Mouse (Mus musculus): ENCODE results near the gene Cd1d1. TPM values are rescaled to one million over a fixed set of nuclear protein-coding genes. Genes with fewer than 3 reads are reported as not detected.
"Not testable (repeated sequence)": the region's sequence is repeated elsewhere in the genome, so short reads cannot be mapped to it uniquely, and the experiment has no call there.

Cd1d1 gene
- polyA plus RNA-seq, 1 experiment from 2014 or later: 14.5 TPM

GRCm38 (mm10) chr3:87015931-87016330 is 16.7 kb upstream of the Cd1d1 start:
- 59% methylated on average over 4 of the region's 4 CpGs for WGBS
- ATAC-seq (replicated peaks; ENCODE audit: low FRiP score) (no peak), DNase-seq (ENCODE audit: low spot score) (no peak)
- no peak overlapping the region for H3K4me3 ChIP-seq (ENCODE audit: low read depth, low read length)
- H3K27ac ChIP-seq (ENCODE audit: low read depth, low read length): no peak overlapping the region
- no peaks in the 10 kb centered on the region for H3K9me3 ChIP-seq (ENCODE audit: control insufficient read depth, low read length)
- H3K4me1 ChIP-seq (replicated peaks; ENCODE audit: control insufficient read depth, insufficient read depth, low read length): no peaks in the 10 kb centered on the region
- no peaks in the 10 kb centered on the region for H3K36me3 ChIP-seq (ENCODE audit: control insufficient read depth, insufficient read depth, low read length)
- no peak overlapping the region for H3K9ac ChIP-seq (ENCODE audit: low read depth, low read length)
- no peaks in the 10 kb centered on the region for H3K27me3 ChIP-seq (replicated peaks; ENCODE audit: control insufficient read depth, insufficient read depth, low read length)
- H3K4me2 ChIP-seq: no peak overlapping the region

- 81% methylated on average over 3 of the region's 3 CpGs for WGBS
These were observed 13.2 kb upstream of the Cd1d1 start for GRCm38 (mm10) chr3:87012406-87012805.

DNA sequence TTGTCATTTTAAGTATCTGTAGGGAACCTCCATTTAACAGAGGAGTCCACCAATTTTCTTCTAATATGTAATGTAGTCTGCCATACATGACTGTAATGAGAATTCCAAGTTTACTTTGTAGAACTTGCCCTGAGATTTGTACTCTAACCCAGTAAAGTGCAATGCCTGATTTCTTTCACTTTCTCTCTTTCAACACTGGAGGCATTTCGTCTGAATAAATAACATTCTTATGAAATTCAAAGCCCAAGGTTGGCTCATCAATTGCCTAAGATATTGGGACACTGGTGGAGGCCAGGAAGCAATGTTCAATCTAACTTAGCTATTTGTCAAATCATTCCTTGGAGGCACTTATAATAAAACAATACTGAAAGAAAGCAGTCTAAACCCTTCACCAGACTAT is 9.0 kb upstream of the Cd1d1 start:
- H3K27me3 ChIP-seq (replicated peaks; ENCODE audit: control insufficient read depth, insufficient read depth, low read length); H3K9me3 ChIP-seq (ENCODE audit: control insufficient read depth, low read length); H3K4me3 ChIP-seq (ENCODE audit: low read depth, low read length); ATAC-seq (replicated peaks; ENCODE audit: low FRiP score); H3K4me2 ChIP-seq; H3K27ac ChIP-seq (ENCODE audit: low read depth, low read length); DNase-seq (ENCODE audit: low spot score); H3K4me1 ChIP-seq (replicated peaks; ENCODE audit: control insufficient read depth, insufficient read depth, low read length); H3K36me3 ChIP-seq (ENCODE audit: control insufficient read depth, insufficient read depth, low read length); H3K9ac ChIP-seq (ENCODE audit: low read depth, low read length): not testable (repeated sequence)
- WGBS: 68% methylated on average over 1 of the region's 1 CpGs

More at GRCm38 (mm10) chr3:87012406-87012805, 13.2 kb upstream of the Cd1d1 start:
- not testable (repeated sequence) for H3K36me3 ChIP-seq (ENCODE audit: control insufficient read depth, insufficient read depth, low read length); DNase-seq (ENCODE audit: low spot score); H3K4me1 ChIP-seq (replicated peaks; ENCODE audit: control insufficient read depth, insufficient read depth, low read length); H3K4me2 ChIP-seq; H3K4me3 ChIP-seq (ENCODE audit: low read depth, low read length); H3K27ac ChIP-seq (ENCODE audit: low read depth, low read length); H3K27me3 ChIP-seq (replicated peaks; ENCODE audit: control insufficient read depth, insufficient read depth, low read length); H3K9me3 ChIP-seq (ENCODE audit: control insufficient read depth, low read length); ATAC-seq (replicated peaks; ENCODE audit: low FRiP score); H3K9ac ChIP-seq (ENCODE audit: low read depth, low read length)

DNA sequence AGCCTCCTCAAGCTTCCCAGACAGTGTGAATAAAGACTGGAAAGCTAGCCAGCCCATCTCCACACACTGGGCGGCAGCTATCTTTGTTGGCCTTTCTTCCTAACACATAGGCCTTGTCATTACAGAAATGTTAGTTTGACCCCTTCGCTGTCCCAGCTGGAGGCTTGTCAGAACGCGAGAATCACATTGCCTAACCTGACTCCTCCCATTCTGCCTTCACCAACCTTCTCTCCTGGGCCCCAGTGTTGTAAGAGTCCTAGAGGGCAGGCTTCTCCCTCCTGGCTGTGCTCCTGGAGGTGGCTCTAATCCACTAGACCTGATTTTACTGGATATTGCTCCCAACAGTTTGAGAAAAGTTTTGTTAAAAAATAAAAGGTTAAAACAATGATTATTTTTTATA is 1.4 kb upstream of the Cd1d1 start:
- DNase-seq (ENCODE audit: low spot score) (no peak), ATAC-seq (replicated peaks; ENCODE audit: low FRiP score) (no peak)
- Histone ChIP-seq H3K9ac (ENCODE audit: low read depth, low read length) (no peak overlapping the region), H3K27me3 (replicated peaks; ENCODE audit: control insufficient read depth, insufficient read depth, low read length) (no peaks in the 10 kb centered on the region), H3K4me2 (no peak overlapping the region), H3K4me1 (replicated peaks; ENCODE audit: control insufficient read depth, insufficient read depth, low read length) (no peaks in the 10 kb centered on the region), H3K36me3 (ENCODE audit: control insufficient read depth, insufficient read depth, low read length) (no peaks in the 10 kb centered on the region), H3K9me3 (ENCODE audit: control insufficient read depth, low read length) (no peaks in the 10 kb centered on the region), H3K4me3 (ENCODE audit: low read depth, low read length) (no peak overlapping the region), H3K27ac (ENCODE audit: low read depth, low read length) (no peak overlapping the region)
- WGBS: 30% methylated on average over 4 of the region's 4 CpGs

- no peak overlapping the region for H3K4me3 ChIP-seq (ENCODE audit: low read depth, low read length)
- H3K27ac ChIP-seq (ENCODE audit: low read depth, low read length): no peak overlapping the region
- no peaks in the 10 kb centered on the region for H3K9me3 ChIP-seq (ENCODE audit: control insufficient read depth, low read length)
- H3K4me2 ChIP-seq: peak overlapping the region; percentile 81
- ATAC-seq (replicated peaks; ENCODE audit: low FRiP score): no peak
- no peaks in the 10 kb centered on the region for H3K36me3 ChIP-seq (ENCODE audit: control insufficient read depth, insufficient read depth, low read length)
- H3K27me3 ChIP-seq (replicated peaks; ENCODE audit: control insufficient read depth, insufficient read depth, low read length): no peaks in the 10 kb centered on the region
- H3K4me1 ChIP-seq (replicated peaks; ENCODE audit: control insufficient read depth, insufficient read depth, low read length): no peaks in the 10 kb centered on the region
- 76% methylated on average over 12 of the region's 12 CpGs for WGBS
- no peak overlapping the region for H3K9ac ChIP-seq (ENCODE audit: low read depth, low read length)
- no peak for DNase-seq (ENCODE audit: low spot score)
These were observed 810 bp upstream of the Cd1d1 start for GRCm38 (mm10) chr3:87000051-87000450.

GRCm38 (mm10) chr3:86998433-86999414 is 517 bp downstream of the Cd1d1 start:
- Histone ChIP-seq H3K4me2 (peak overlapping the region; percentile 81), H3K4me3 (ENCODE audit: low read depth, low read length) (peak overlapping the region; percentile 63), H3K9ac (ENCODE audit: low read depth, low read length) (peak overlapping the region; percentile 66), H3K27ac (ENCODE audit: low read depth, low read length) (peak overlapping the region; percentile 70)
- H3K9me3 ChIP-seq (ENCODE audit: control insufficient read depth, low read length); H3K4me1 ChIP-seq (replicated peaks; ENCODE audit: control insufficient read depth, insufficient read depth, low read length); H3K36me3 ChIP-seq (ENCODE audit: control insufficient read depth, insufficient read depth, low read length); H3K27me3 ChIP-seq (replicated peaks; ENCODE audit: control insufficient read depth, insufficient read depth, low read length): not testable (repeated sequence)
- WGBS: 5% methylated on average over 23 of the region's 24 CpGs
- ATAC-seq (replicated peaks; ENCODE audit: low FRiP score) (peak; percentile 95), DNase-seq (ENCODE audit: low spot score) (peak; percentile 81)

- DNase-seq (ENCODE audit: low spot score) (no peak), ATAC-seq (replicated peaks; ENCODE audit: low FRiP score) (no peak)
- H3K9me3 ChIP-seq (ENCODE audit: control insufficient read depth, low read length): no peaks in the 10 kb centered on the region
- no peak overlapping the region for H3K27ac ChIP-seq (ENCODE audit: low read depth, low read length)
- no peaks in the 10 kb centered on the region for H3K36me3 ChIP-seq (ENCODE audit: control insufficient read depth, insufficient read depth, low read length)
- H3K4me3 ChIP-seq (ENCODE audit: low read depth, low read length): no peak overlapping the region
- H3K4me2 ChIP-seq: no peak overlapping the region
- 89% methylated on average over 4 of the region's 4 CpGs for WGBS
- no peaks in the 10 kb centered on the region for H3K4me1 ChIP-seq (replicated peaks; ENCODE audit: control insufficient read depth, insufficient read depth, low read length)
- H3K27me3 ChIP-seq (replicated peaks; ENCODE audit: control insufficient read depth, insufficient read depth, low read length): no peaks in the 10 kb centered on the region
- H3K9ac ChIP-seq (ENCODE audit: low read depth, low read length): no peak overlapping the region
These were observed 3.1 kb downstream of the Cd1d1 start for GRCm38 (mm10) chr3:86996111-86996510.

GRCm38 (mm10) chr3:86995381-86995780 is 3.9 kb downstream of the Cd1d1 start:
- Histone ChIP-seq H3K27ac (ENCODE audit: low read depth, low read length) (no peak overlapping the region), H3K36me3 (ENCODE audit: control insufficient read depth, insufficient read depth, low read length) (no peaks in the 10 kb centered on the region), H3K9ac (ENCODE audit: low read depth, low read length) (no peak overlapping the region), H3K4me2 (no peak overlapping the region), H3K4me3 (ENCODE audit: low read depth, low read length) (no peak overlapping the region), H3K4me1 (replicated peaks; ENCODE audit: control insufficient read depth, insufficient read depth, low read length) (no peaks in the 10 kb centered on the region), H3K27me3 (replicated peaks; ENCODE audit: control insufficient read depth, insufficient read depth, low read length) (no peaks in the 10 kb centered on the region), H3K9me3 (ENCODE audit: control insufficient read depth, low read length) (no peaks in the 10 kb centered on the region)
- DNase-seq (ENCODE audit: low spot score): no peak
- ATAC-seq (replicated peaks; ENCODE audit: low FRiP score): no peak
- WGBS: 41% methylated on average over 1 of the region's 1 CpGs

DNA sequence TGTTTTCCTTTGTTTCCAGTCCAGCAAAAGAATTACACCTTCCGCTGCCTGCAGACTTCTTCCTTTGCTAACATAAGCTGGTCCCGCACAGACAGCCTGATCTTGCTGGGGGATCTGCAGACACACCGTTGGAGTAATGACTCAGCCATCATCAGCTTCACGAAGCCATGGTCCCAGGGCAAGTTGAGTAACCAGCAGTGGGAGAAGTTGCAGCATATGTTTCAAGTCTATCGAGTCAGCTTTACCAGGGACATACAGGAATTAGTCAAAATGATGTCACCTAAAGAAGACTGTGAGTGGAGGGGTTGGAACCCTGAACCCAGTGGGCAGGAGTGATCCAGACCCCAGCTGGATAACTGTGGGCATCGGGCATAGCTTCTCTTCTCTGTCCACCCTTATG is 12.3 kb downstream of the Cd1d1 start:
- not testable (repeated sequence) for H3K27ac ChIP-seq (ENCODE audit: low read depth, low read length); H3K36me3 ChIP-seq (ENCODE audit: control insufficient read depth, insufficient read depth, low read length); H3K9me3 ChIP-seq (ENCODE audit: control insufficient read depth, low read length); H3K27me3 ChIP-seq (replicated peaks; ENCODE audit: control insufficient read depth, insufficient read depth, low read length); DNase-seq (ENCODE audit: low spot score); H3K9ac ChIP-seq (ENCODE audit: low read depth, low read length); ATAC-seq (replicated peaks; ENCODE audit: low FRiP score); H3K4me1 ChIP-seq (replicated peaks; ENCODE audit: control insufficient read depth, insufficient read depth, low read length)
- H3K4me3 ChIP-seq (ENCODE audit: low read depth, low read length): 0 out of 2 replicates have a peak overlapping the region, but pooled peaks have one; percentile 5
- 50% methylated on average over 5 of the region's 6 CpGs for WGBS
- peak overlapping the region; percentile 50 for H3K4me2 ChIP-seq
